Mouse (Mus musculus) gastrocnemius, postnatal 25 days (tissue): ENCODE results near the gene Cog4. TPM values are rescaled to one million over a fixed set of nuclear protein-coding genes. Genes with fewer than 3 reads are reported as not detected.
"Not testable (repeated sequence)": the region's sequence is repeated elsewhere in the genome, so short reads cannot be mapped to it uniquely, and the experiment has no call there.

Experiments used
- DNase-seq: peaks from one replicate; pipeline ENCODE4 v3.0.0; 2022
- total RNA-seq, 2 experiments: library from RNA; stranded (reverse); gene quantifications; 1 replicate in 1 of 2; 2 replicates in 1 of 2; pipeline ENCODE4 v1.2.3; 2021

The Cog4 gene
- total RNA-seq, 2 experiments from 2014 or later = 56.0 to 63.1 TPM

GRCm38 (mm10) chr8:110889904-110890470, 43.6 kb downstream of the Cog4 start:
- DNase-seq = no peak

- no peak for DNase-seq
These were observed 45.6 kb downstream of the Cog4 start for GRCm38 (mm10) chr8:110892040-110892439.

GRCm38 (mm10) chr8:110892913-110893312, 46.5 kb downstream of the Cog4 start:
- DNase-seq = no peak

GRCm38 (mm10) chr8:110894851-110895250, 48.5 kb downstream of the Cog4 start:
- DNase-seq = no peak

GRCm38 (mm10) chr8:110895254-110895653, 48.9 kb downstream of the Cog4 start:
- no peak for DNase-seq

- no peak for DNase-seq
These were observed 49.4 kb downstream of the Cog4 start for GRCm38 (mm10) chr8:110895812-110896211.

GRCm38 (mm10) chr8:110897495-110897894, 51.1 kb downstream of the Cog4 start:
- DNase-seq = no peak

- no peak for DNase-seq
These were observed 54.7 kb downstream of the Cog4 start for GRCm38 (mm10) chr8:110901056-110901455.

- DNase-seq = peak; percentile 74
These were observed 55.6 kb downstream of the Cog4 start, which contains the start of gene Fuk for GRCm38 (mm10) chr8:110901839-110902578. Gene Fuk (minus strand): TSS chr8:110902488.

GRCm38 (mm10) chr8:110902579-110902965, 56.2 kb downstream of the Cog4 start:
- no peak for DNase-seq

GRCm38 (mm10) chr8:110905404-110905803, 59.0 kb downstream of the Cog4 start:
- DNase-seq = no peak

GRCm38 (mm10) chr8:110906682-110907081, 60.3 kb downstream of the Cog4 start:
- DNase-seq = no peak

- not testable (repeated sequence) for DNase-seq
These were observed 63.5 kb downstream of the Cog4 start for GRCm38 (mm10) chr8:110909850-110910249.

- no peak for DNase-seq
These were observed 65.5 kb downstream of the Cog4 start for GRCm38 (mm10) chr8:110911576-110912570.

- no peak for DNase-seq
These were observed 71.0 kb downstream of the Cog4 start for GRCm38 (mm10) chr8:110917415-110917814.

GRCm38 (mm10) chr8:110918027-110918426, 71.6 kb downstream of the Cog4 start:
- DNase-seq = no peak

GRCm38 (mm10) chr8:110918460-110918859, 72.1 kb downstream of the Cog4 start:
- no peak for DNase-seq

- peak; percentile 95 for DNase-seq
These were observed 73.1 kb downstream of the Cog4 start, which contains the start of gene St3gal2 for GRCm38 (mm10) chr8:110919341-110920031. Gene St3gal2 (plus strand): TSS chr8:110919922.

GRCm38 (mm10) chr8:110920032-110920772, 73.8 kb downstream of the Cog4 start:
- peak; percentile 32 for DNase-seq

- no peak for DNase-seq
These were observed 74.4 kb downstream of the Cog4 start for GRCm38 (mm10) chr8:110920773-110921277.
